Mouse (Mus musculus) ES-Bruce4 (cell line): ENCODE measurements around the gene Atp2a1. TPM values are rescaled to one million over a fixed set of nuclear protein-coding genes. Genes with fewer than 3 reads are reported as not detected.

Experiments used
- H3K27ac ChIP-seq: 2 replicates; pipeline ENCODE4 v1.5.1; 2012; ENCODE audit warnings: low read length, inconsistent platforms; ENCODE audit not compliant: insufficient read depth
- H3K27me3 ChIP-seq: 2 replicates; pipeline ENCODE4 v1.6.1; 2012; ENCODE audit warnings: mild to moderate bottlenecking, low read length, inconsistent platforms; ENCODE audit not compliant: control insufficient read depth, poor library complexity, insufficient read depth, severe bottlenecking
- H3K36me3 ChIP-seq: 2 replicates; pipeline ENCODE4 v1.6.1; 2012; ENCODE audit warnings: inconsistent platforms, mild to moderate bottlenecking, low read length, moderate library complexity; ENCODE audit not compliant: control insufficient read depth, poor library complexity, insufficient read depth, severe bottlenecking
- H3K4me1 ChIP-seq: one replicate; pipeline ENCODE4 v1.8.1; 2011; ENCODE audit warnings: low read length; ENCODE audit not compliant: control insufficient read depth, insufficient read depth
- H3K4me3 ChIP-seq: 2 replicates; pipeline ENCODE4 v1.5.1; 2011; ENCODE audit warnings: low read depth, mild to moderate bottlenecking, low read length
- H3K9ac ChIP-seq: 2 replicates; pipeline ENCODE4 v1.6.1; 2012; ENCODE audit warnings: low read depth, mild to moderate bottlenecking, inconsistent platforms; ENCODE audit not compliant: poor library complexity, severe bottlenecking
- H3K9me3 ChIP-seq: replicated peaks from 2 replicates; pipeline ENCODE4 v1.6.1; 2012; ENCODE audit warnings: mild to moderate bottlenecking, low read length, inconsistent platforms; ENCODE audit not compliant: control insufficient read depth, poor library complexity, insufficient read depth, severe bottlenecking
- CTCF ChIP-seq: IDR thresholded peaks from one replicate; pipeline ENCODE4 v1.8.1; 2011; ENCODE audit warnings: low read depth, low read length
- EP300 ChIP-seq: IDR thresholded peaks from 2 replicates; pipeline ENCODE4 v1.6.1; 2011; ENCODE audit warnings: low read depth, low read length; ENCODE audit not compliant: insufficient read depth
- POLR2A ChIP-seq: IDR thresholded peaks from one replicate; pipeline ENCODE4 v1.8.1; 2011; ENCODE audit warnings: low read length; ENCODE audit not compliant: insufficient read depth
- polyA plus RNA-seq: library from polyadenylated mRNA; stranded (reverse); fragments of >200 nt; gene quantifications from 2 replicates; pipeline ENCODE4 v1.2.4, GENCODE M21; 2011; ENCODE audit warnings: low read depth; ENCODE audit not compliant: missing spikeins, insufficient read depth, insufficient read length

The Atp2a1 gene
- polyA plus RNA-seq, 1 experiment = 0.40 TPM

GRCm38 (mm10) chr7:126465246-126466030, 2.5 kb upstream of the Atp2a1 start:
- H3K27ac ChIP-seq = no peak overlapping the region
- no peaks in the 10 kb centered on the region for H3K27me3 ChIP-seq
- no peak overlapping the region for H3K9ac ChIP-seq
- H3K4me3 ChIP-seq = no peak overlapping the region
- H3K4me1 ChIP-seq = peaks cover 3% of the 10 kb centered on the region
- TF ChIP-seq POLR2A = no peak
- no peak for TF ChIP-seq CTCF
- no peak for TF ChIP-seq EP300
- H3K9me3 ChIP-seq = no peaks in the 10 kb centered on the region
- H3K36me3 ChIP-seq = peaks cover 6% of the 10 kb centered on the region

DNA sequence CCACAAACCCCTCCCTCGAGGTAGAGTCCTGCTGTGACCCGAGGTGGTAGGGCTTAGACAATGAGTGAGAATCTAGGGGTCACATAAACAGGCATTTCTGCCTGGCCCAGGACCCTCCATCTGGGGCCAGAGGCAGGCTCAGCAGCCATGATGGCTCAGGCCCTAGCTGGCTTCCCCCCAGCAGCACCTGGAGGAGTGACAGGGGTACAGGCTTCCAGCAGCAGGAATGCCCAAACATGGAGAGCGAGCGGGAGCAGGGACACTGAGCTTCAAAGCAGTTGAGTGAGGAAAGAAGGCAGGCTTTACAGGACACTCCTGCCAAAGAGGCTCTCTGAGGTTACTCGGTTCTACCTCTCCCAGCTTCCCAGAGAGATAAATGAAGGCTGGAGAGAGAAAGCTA, 1.9 kb upstream of the Atp2a1 start:
- no peak overlapping the region for H3K9ac ChIP-seq
- peaks cover 6% of the 10 kb centered on the region for H3K36me3 ChIP-seq
- TF ChIP-seq CTCF = no peak
- no peak for TF ChIP-seq EP300
- TF ChIP-seq POLR2A = no peak
- H3K9me3 ChIP-seq = no peaks in the 10 kb centered on the region
- H3K4me1 ChIP-seq = peaks cover 3% of the 10 kb centered on the region
- no peak overlapping the region for H3K27ac ChIP-seq
- H3K27me3 ChIP-seq = no peaks in the 10 kb centered on the region
- no peak overlapping the region for H3K4me3 ChIP-seq

DNA sequence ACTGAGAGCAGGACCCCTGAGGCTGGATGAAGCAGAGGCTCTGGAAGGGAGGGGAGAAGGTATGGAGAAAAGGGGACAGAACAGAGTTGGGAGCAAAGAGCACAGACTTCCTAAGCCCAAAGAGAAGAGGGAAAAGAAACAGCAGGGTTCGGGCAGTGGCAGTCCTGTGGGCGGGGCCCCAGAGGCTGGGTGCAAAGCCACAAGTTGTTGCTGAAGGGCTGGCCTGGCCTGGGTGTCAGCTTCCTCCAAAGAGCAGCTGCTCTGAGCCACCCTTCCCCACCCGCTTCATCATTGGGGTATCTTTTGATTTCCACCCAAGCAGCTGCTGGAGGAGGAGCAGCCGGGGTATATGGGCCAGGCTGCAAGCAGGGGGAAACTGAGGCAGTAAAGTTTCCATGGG, 1.2 kb upstream of the Atp2a1 start:
- Histone ChIP-seq H3K9me3 (no peaks in the 10 kb centered on the region), H3K4me3 (no peak overlapping the region), H3K27me3 (no peaks in the 10 kb centered on the region), H3K27ac (no peak overlapping the region), H3K36me3 (peaks cover 6% of the 10 kb centered on the region), H3K4me1 (peaks cover 3% of the 10 kb centered on the region), H3K9ac (no peak overlapping the region)
- TF ChIP-seq EP300 = no peak
- no peak for TF ChIP-seq POLR2A
- no peak for TF ChIP-seq CTCF

- no peak for TF ChIP-seq POLR2A
- TF ChIP-seq EP300 = no peak
- TF ChIP-seq CTCF = no peak
Measured at GRCm38 (mm10) chr7:126463547-126463946, 639 bp upstream of the Atp2a1 start.

DNA sequence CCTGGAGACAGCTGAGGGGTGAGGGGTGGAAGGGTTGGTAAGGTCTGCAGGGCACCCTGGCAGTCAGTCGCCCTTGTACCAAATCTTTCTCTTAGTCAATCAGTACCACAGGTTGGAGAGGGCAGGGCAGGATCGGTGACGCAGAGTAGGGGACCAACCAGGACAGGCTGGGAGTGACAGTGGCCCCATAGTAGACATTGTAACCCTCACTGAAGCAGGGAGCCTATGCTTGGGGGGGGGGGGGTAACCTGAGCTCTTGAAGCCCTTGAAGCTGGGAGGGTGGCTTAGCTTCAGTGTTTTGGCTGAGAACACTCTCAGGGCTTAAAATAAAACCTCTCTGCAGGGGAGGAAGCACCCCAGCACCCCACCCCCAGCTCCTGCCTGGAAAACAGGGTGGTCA, 1.3 kb downstream of the Atp2a1 start:
- H3K4me1 ChIP-seq = peaks cover 3% of the 10 kb centered on the region

More at GRCm38 (mm10) chr7:126463547-126463946, 639 bp upstream of the Atp2a1 start:
- Histone ChIP-seq H3K9me3 (no peaks in the 10 kb centered on the region), H3K36me3 (peaks cover 3% of the 10 kb centered on the region), H3K4me1 (peaks cover 3% of the 10 kb centered on the region), H3K4me3 (no peak overlapping the region), H3K27me3 (no peaks in the 10 kb centered on the region), H3K27ac (no peak overlapping the region), H3K9ac (no peak overlapping the region)

GRCm38 (mm10) chr7:126460623-126461399, 2.1 kb downstream of the Atp2a1 start:
- Histone ChIP-seq H3K9me3 (no peaks in the 10 kb centered on the region), H3K27me3 (no peaks in the 10 kb centered on the region), H3K27ac (no peak overlapping the region), H3K4me1 (peaks cover 3% of the 10 kb centered on the region), H3K4me3 (no peak overlapping the region), H3K9ac (no peak overlapping the region), H3K36me3 (no peaks in the 10 kb centered on the region)
- TF ChIP-seq POLR2A (no peak), CTCF (no peak), EP300 (no peak)

More for the DNA sequence above, 1.3 kb downstream of the Atp2a1 start:
- no peaks in the 10 kb centered on the region for H3K27me3 ChIP-seq
- no peak for TF ChIP-seq CTCF
- no peak for TF ChIP-seq EP300
- TF ChIP-seq POLR2A = no peak
- no peaks in the 10 kb centered on the region for H3K9me3 ChIP-seq
- no peak overlapping the region for H3K9ac ChIP-seq
- no peak overlapping the region for H3K4me3 ChIP-seq
- H3K27ac ChIP-seq = no peak overlapping the region
- H3K36me3 ChIP-seq = no peaks in the 10 kb centered on the region
